Mouse (Mus musculus) cerebellum, adult 2 months (tissue): ENCODE measurements around the gene Bhlha15.

Experiments used
- CTCF ChIP-seq: fragments of 200-500 bp; IDR thresholded peaks from 2 replicates; pipeline ENCODE4 v1.5.1; 2011; ENCODE audit warnings: low read depth, mild to moderate bottlenecking, control low read depth, low read length, moderate library complexity, borderline replicate concordance; ENCODE audit not compliant: insufficient read depth
- POLR2A ChIP-seq: fragments of 200-500 bp; IDR thresholded peaks from 2 replicates; pipeline ENCODE4 v1.6.1; 2011; ENCODE audit warnings: low read length, control low read depth, borderline replicate concordance; ENCODE audit not compliant: insufficient read depth

DNA sequence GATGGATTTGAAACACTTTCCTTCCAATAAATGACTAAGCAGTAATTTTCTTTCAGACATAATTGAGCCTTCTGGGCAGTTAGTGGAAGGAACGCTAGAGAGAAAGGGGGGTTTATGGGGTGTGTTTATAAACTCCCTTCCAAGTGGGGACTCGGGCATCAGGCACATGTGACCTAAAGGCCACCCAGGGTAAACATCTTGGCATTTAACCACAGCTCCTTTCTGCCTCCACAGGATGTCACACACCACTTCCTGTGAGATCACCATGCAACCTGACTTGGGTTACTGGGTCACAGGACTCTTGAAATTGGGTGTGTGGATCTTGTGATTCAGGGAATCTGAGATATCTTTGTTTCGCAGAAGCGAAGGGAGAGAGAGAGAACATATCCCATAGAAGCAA, 31.2 kb downstream of the Bhlha15 start:
- TF ChIP-seq CTCF (no peak), POLR2A (no peak)
